In genomic region chr13:49219367-49219766, GRCm38 (mm10) we compare ENCODE assay signal across 18 mouse cellular contexts. TPM values are rescaled to one million over a fixed set of nuclear protein-coding genes. Genes with fewer than 3 reads are reported as not detected.
DNase-seq lines count a peak whose midpoint lies in the region; ATAC-seq lines count a peak whose summit lies in the region.
"Had no signal": no experiment of that assay in that cellular context is flagged by ENCODE, and none has a peak within 500 bp of the region (broad histone marks: within the 10 kb centered on the region; RNA-seq: fewer than 3 reads in every experiment).

No protein-coding gene starts in this region.

- no peak overlapping the region for H3K9ac ChIP-seq in midbrain, embryonic 11.5 days (ENCODE audit: low read length)
- no peak overlapping the region for H3K9ac ChIP-seq in midbrain, embryonic 14.5 days (replicated peaks; ENCODE audit: low read length)

- 0 out of 2 replicates have a peak, but pooled peaks cover 3% of the 10 kb centered on the region for H3K9me3 ChIP-seq in heart, embryonic 10.5 days
- H3K9me3 ChIP-seq in midbrain, embryonic 11.5 days (ENCODE audit: control insufficient read depth, low read length), result no peaks in the 10 kb centered on the region
- no peaks in the 10 kb centered on the region for H3K9me3 ChIP-seq in midbrain, embryonic 14.5 days (ENCODE audit: control insufficient read depth, low read length)
- H3K9me3 ChIP-seq: G1E had no signal

- ATAC-seq in midbrain, embryonic 11.5 days (ENCODE audit: low FRiP score), result no peak
- ATAC-seq in midbrain, embryonic 14.5 days (ENCODE audit: low FRiP score, low TSS enrichment), result no peak
- ATAC-seq: activated CD4-positive, CD25-positive, alpha-beta regulatory T cell, adult 4 months; CD4-positive, CD25-positive, alpha-beta regulatory T cell, adult 4 months; Patski had no signal

- no peak overlapping the region for H3K27ac ChIP-seq in heart, embryonic 10.5 days
- H3K27ac ChIP-seq in midbrain, embryonic 11.5 days (ENCODE audit: low read depth, low read length), result no peak overlapping the region
- H3K27ac ChIP-seq in midbrain, embryonic 14.5 days (replicated peaks; ENCODE audit: low read depth, low read length), result no peak overlapping the region

- no peaks in the 10 kb centered on the region for H3K36me3 ChIP-seq in heart, embryonic 10.5 days
- H3K36me3 ChIP-seq in midbrain, embryonic 11.5 days (ENCODE audit: control insufficient read depth, insufficient read depth, low read length), result no peaks in the 10 kb centered on the region
- H3K36me3 ChIP-seq in midbrain, embryonic 14.5 days (ENCODE audit: control insufficient read depth, insufficient read depth, low read length), result no peaks in the 10 kb centered on the region
- H3K36me3 ChIP-seq: G1E had no signal

- no peak overlapping the region for H3K4me3 ChIP-seq in heart, embryonic 10.5 days
- H3K4me3 ChIP-seq in midbrain, embryonic 11.5 days (ENCODE audit: low read depth, low read length), result no peak overlapping the region
- H3K4me3 ChIP-seq in midbrain, embryonic 14.5 days (replicated peaks; ENCODE audit: low read depth, low read length), result no peak overlapping the region

- peaks cover 31% of the 10 kb centered on the region for H3K4me1 ChIP-seq in heart, embryonic 10.5 days
- peaks cover 8% of the 10 kb centered on the region for H3K4me1 ChIP-seq in midbrain, embryonic 11.5 days (ENCODE audit: control insufficient read depth, insufficient read depth, low read length)
- peaks cover 9% of the 10 kb centered on the region for H3K4me1 ChIP-seq in midbrain, embryonic 14.5 days (ENCODE audit: control insufficient read depth, insufficient read depth, low read length)

- 77% methylated on average over 4 of the region's 4 CpGs for WGBS in heart, embryonic 10.5 days
- WGBS in midbrain, embryonic 11.5 days, result 83% methylated on average over 4 of the region's 4 CpGs
- 83% methylated on average over 4 of the region's 4 CpGs for WGBS in midbrain, embryonic 14.5 days

- H3K27me3 ChIP-seq in heart, embryonic 10.5 days (ENCODE audit: insufficient read depth, poor library complexity, severe bottlenecking), result peaks cover 35% of the 10 kb centered on the region
- peaks cover 11% of the 10 kb centered on the region for H3K27me3 ChIP-seq in midbrain, embryonic 11.5 days (ENCODE audit: control insufficient read depth, insufficient read depth, low read length)
- peaks cover 12% of the 10 kb centered on the region; the same call in 1 of the 2 replicates for H3K27me3 ChIP-seq in midbrain, embryonic 14.5 days (ENCODE audit: control insufficient read depth, insufficient read depth, low read length)

- H3K4me2 ChIP-seq in midbrain, embryonic 11.5 days, result no peak overlapping the region
- H3K4me2 ChIP-seq in midbrain, embryonic 14.5 days (ENCODE audit: low read length), result no peak overlapping the region

- DNase-seq in heart, adult 11 months, result peak; percentile 93
- DNase-seq in heart, embryonic 10.5 days (ENCODE audit: low spot score), result no peak
- DNase-seq in midbrain, embryonic 11.5 days (ENCODE audit: low spot score, missing footprints), result peak; percentile 14
- DNase-seq in midbrain, embryonic 14.5 days, result no peak
- DNase-seq: adrenal gland, adult 2 months; adrenal gland, adult 8-10 months; adrenal gland, postnatal 10 days; adrenal gland, postnatal 14 days; adrenal gland, postnatal 25 days; adrenal gland, postnatal 36 days; B cell, adult 2 months; cerebellum, adult 11 months; cerebellum, adult 11-12 months; cerebellum, adult 18-20 months had no signal

RNA-seq across cellular contexts. Expression of gene Card19, which starts 3.5 kb away (rescaled TPM):
- polyA plus RNA-seq in heart, embryonic 10.5 days (2016; fragmentation: Nextera tagmentation; extraction: Ambion mirVana), result 52.7 and 64.6 TPM in 2 replicates
- 17.1 and 18.0 TPM in 2 replicates for polyA plus RNA-seq in midbrain, embryonic 11.5 days (2014; fragmentation: Nextera tagmentation; extraction: Ambion mirVana)
- 20.6 and 24.6 TPM in 2 replicates for polyA plus RNA-seq in midbrain, embryonic 14.5 days (2014; fragmentation: Nextera tagmentation; extraction: Ambion mirVana)

RNA-seq across cellular contexts. Expression of gene Susd3, which starts 29.1 kb away (rescaled TPM):
- 0.41 and 1.1 TPM in 2 replicates for polyA plus RNA-seq in heart, embryonic 10.5 days (2016; fragmentation: Nextera tagmentation; extraction: Ambion mirVana)
- polyA plus RNA-seq in midbrain, embryonic 11.5 days (2014; fragmentation: Nextera tagmentation; extraction: Ambion mirVana), result 0.81 and 1.1 TPM in 2 replicates
- 0.32 and 1.1 TPM in 2 replicates for polyA plus RNA-seq in midbrain, embryonic 14.5 days (2014; fragmentation: Nextera tagmentation; extraction: Ambion mirVana)
- polyA plus RNA-seq: Patski had no signal

RNA-seq across cellular contexts. Expression of gene Ninj1, which starts 32.1 kb away (rescaled TPM):
- 51.3 and 55.3 TPM in 2 replicates for polyA plus RNA-seq in heart, embryonic 10.5 days (2016; fragmentation: Nextera tagmentation; extraction: Ambion mirVana)
- 17.5 TPM in 2 replicates for polyA plus RNA-seq in midbrain, embryonic 11.5 days (2014; fragmentation: Nextera tagmentation; extraction: Ambion mirVana)
- 15.3 and 22.0 TPM in 2 replicates for polyA plus RNA-seq in midbrain, embryonic 14.5 days (2014; fragmentation: Nextera tagmentation; extraction: Ambion mirVana)

Comparison
In these comparisons a context has a peak if more than half of its experiments do, and no peak if none do; other contexts are left out.
1. DNase-seq: peak in heart, adult 11 months (single experiment) and midbrain, embryonic 11.5 days (single experiment); none in heart, embryonic 10.5 days (single experiment) and midbrain, embryonic 14.5 days (single experiment).